Mouse (Mus musculus) CD8-positive naive resting alpha-beta T cell, adult 2 months (primary cell): ENCODE data around the gene Itpkb.

Experiments
- DNase-seq, 2 experiments: peaks; one replicate each; pipeline ENCODE4 v3.0.0; 2022; ENCODE audit warnings: low read depth in 2 of 2, low spot score in 2 of 2

The Itpkb gene

DNA sequence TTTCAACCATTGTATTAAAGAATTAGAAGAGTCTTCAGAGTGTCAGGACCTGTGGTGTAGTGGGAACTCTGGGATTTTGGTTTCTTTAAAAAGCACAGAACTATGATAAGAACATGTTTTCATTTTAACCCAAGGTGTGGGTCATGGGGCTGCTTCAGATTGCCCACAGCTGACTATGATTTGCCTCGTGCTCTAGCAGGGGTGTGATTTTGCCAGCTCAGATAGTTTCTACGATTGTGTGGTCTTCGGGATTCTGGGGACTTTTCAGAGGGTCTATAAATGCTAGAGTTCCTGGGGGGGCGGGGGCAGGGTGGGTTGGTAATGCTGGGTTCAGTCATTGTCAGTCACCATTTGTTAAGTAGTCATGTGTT, 61.3 kb downstream of the Itpkb start:
- no peak for DNase-seq

DNA sequence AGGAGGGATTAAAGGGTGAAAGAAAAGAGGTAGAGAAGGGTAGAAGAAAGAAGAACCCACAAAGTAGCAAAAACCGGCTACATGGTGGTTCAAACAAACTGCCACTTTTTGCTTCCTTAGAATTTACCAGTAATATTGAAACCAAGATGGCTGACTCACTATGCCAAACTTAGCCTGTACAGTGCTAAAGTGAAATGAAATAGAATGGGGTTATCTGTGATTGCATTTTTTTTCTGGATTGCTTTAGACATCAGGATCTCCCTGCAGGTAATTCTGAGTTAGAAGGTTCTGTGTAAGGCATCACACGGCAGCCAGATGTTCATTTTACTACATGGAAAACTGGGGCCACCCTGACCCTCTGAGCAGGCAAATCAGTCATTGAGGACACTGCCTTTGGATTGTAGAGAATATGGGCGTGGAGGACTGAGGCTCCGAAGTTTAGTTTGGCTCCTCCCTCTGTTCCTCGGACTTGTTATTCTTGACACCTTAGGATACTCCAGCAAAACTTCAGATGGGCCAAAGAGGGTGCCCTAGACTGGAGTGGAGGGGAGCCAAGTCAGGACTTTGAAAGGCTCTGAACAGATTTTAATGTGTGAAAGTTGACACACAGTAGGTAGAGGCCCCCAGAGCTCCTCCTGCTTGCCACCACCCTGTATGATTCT, 62.0 kb downstream of the Itpkb start:
- DNase-seq: no peak

DNA sequence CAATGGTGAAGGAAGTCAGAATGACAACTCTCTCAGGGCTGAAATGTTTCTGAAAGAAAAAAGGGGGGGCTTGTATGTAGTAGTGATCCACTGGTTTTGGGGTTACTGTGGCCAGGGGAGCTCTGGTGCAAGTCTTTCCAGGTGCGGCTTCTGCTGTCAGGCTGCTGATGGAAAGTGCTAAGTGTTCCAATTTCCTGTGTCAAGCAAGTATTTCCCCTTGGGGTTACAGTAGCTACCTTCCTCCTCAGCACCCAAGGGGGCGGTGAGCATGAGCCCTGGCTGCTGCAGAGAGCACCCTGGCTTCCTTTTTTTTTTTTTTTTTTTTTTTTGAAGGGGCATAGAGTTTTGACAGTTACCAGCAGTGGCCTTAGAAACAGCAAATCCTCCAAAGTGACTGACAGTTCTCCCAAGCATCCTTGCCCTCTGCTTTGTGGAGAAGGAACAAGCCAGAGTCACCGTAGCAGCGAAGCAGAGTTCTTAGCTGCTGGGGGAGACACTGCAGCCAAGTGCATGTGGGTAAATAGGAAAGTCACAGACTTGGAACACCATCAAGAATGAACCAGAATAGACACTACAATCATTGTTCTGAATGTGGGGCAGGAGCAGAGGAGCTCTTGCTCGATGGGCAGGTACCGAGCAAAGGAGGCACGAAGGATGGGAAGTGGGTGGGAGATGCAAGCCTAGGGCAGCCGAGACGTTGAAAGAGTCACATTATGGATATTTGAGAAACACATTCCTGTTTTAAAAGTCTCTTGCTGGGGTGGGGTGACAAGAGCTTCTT, 62.9 kb downstream of the Itpkb start:
- peak in 1 of 2 experiments; percentile 35 for DNase-seq

DNA sequence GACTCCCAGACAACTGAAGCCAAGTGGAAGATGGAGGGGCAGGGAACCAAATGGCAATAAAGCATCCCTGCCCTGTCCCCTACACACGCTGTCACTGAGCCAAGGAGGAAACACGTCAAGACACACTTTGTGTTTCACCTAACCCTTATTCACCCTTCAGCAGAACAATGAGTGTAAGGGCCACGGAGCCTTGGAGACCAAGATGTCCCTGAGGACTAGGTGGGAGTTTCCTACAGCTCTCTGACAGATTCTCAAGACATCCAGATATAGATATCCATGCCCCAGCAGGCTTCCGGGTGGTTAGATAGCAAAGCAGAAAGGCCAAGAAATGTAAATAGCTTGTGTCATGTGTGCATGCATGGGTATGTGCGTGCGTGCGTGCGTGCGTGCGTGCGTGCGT, 63.6 kb downstream of the Itpkb start:
- DNase-seq: no peak

DNA sequence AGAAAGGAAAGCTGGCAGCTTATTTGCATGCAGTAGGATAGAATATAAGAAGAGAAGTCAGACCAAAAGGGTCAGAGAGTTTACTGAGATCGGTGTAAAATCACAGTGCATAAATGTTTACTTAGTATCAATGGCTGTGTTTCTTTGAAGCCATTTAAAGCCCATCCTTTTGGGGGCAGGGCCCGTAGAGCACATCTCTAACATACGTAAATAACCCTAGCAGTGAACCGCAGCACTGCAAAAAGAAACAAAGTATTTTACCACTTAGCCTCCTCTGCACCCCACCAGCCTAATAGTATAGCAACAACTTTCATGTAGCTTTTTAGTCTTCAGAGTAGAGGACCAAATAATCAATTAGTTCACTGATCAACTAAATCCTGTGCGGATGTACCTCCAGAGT, 67.4 kb downstream of the Itpkb start:
- peak; percentile 37 to 59 for DNase-seq

DNA sequence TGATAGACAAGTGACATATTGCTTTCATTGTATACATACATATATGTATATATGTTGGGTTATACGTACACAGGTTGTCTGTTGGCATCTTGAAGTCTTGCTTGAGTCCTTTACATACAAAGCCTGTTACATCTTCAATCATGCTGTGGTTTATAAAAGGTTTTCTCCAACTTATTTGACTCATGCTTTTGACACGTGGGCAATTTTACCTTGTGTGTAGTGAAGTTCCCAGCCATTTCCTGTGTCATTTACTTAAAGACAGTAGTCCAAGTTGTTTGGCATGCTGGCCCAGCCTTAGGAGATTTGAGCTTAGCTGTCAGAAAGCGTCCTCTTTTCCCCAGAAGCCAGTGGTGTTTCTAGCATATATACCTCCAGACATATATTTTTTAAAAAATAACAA, 68.2 kb downstream of the Itpkb start:
- DNase-seq: no peak

DNA sequence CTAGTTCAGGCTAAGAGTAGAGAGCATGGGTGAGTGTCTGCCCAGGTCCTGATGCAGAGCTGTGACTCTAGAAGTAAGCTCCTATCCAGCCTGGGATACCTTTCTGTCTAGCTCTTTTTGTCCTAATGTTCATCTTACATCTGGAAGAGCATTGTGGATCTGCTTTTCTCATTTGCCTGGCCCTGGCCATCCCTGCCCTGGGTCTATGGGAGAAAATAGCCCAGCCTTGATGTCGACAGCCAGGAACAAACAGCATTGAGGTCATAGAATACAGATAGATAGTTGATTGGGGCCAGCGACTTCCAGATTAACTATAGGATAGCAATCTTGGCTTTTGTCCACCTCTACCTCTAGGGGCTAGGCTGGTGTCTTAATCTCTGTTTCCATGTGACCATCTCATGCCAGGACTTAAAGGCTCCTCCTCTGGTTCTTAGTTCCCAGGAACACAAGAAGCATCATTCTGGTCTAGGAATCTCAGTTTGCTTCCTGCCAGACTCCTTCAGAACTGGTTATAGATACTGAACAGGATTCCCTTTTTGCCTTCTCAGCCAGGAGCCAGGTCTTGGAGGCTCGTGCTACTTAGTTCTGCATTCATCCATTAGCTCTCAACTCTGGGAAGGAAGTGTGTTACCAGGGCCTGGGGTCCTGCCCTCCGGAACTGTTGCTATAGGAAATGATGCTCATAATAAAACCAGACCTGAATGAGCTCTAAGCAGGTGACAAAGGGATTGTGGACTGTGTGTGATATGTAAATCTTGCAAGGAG, 70.6 kb downstream of the Itpkb start:
- DNase-seq: no peak

DNA sequence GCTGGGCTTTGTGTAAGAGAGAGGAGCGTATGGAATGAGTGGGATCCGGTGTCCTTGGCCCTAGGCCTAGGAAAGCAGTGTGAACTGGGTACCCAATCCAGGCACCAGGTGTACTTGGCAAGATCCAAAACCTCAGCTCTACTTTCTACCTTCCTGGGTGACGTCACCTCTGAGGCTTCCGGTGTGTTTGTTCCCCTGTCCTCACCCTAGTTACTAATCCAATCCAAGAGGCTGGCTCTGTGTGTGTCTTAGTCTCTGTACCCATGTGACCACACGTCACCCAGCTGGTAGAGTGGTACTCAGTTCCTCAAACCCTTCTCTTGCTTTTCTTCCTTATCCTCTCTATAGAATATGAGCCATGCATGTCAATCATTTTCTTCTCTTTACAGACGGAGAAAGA, 71.4 kb downstream of the Itpkb start:
- peak; percentile 77 to 79 for DNase-seq

DNA sequence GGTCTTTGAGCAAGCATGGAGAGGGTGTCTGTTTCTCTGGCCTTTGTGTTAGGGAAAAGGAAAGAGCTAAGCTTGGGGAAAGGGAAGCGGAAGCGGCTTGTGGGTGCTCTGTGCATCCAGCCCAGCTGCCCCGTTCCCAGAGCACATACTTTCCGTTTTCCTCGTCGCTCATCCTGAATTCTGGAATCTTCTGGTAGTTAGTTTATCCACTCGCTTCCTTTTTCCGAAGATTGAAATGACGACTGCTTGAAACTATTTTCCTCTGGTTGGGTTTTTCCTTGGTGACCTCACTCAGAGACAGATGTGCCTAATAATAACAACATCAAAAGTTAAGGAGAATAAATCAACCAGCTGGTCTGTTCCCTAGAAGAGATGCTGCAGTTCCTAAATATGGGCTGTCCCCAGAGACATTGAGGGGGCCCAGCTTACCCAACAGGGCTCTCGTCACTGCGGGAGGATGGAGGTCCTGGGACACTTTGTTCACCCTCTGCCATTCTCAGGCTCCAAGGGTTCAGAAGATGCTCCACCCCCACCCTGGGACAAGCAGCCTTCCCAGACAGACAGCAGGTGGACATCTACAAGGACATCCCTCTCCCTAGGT, 72.3 kb downstream of the Itpkb start:
- no peak for DNase-seq

DNA sequence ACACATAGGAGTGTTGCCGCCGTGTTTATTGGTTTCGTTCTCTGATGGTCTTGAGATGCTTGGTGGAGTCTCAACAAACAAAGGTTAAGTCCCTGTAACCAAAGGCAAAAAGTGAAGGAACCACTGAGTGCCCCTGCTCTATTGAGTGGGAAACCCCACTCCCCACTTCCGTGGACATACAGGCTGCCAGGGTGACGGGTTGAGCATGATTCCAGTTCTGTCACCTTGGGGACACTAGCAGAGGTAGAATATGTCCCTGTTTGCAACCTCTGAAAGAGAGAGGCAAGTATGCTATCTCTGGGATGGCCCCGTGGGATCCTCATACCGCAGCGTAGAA, 73.0 kb downstream of the Itpkb start:
- peak in 1 of 2 experiments; percentile 82 for DNase-seq

DNA sequence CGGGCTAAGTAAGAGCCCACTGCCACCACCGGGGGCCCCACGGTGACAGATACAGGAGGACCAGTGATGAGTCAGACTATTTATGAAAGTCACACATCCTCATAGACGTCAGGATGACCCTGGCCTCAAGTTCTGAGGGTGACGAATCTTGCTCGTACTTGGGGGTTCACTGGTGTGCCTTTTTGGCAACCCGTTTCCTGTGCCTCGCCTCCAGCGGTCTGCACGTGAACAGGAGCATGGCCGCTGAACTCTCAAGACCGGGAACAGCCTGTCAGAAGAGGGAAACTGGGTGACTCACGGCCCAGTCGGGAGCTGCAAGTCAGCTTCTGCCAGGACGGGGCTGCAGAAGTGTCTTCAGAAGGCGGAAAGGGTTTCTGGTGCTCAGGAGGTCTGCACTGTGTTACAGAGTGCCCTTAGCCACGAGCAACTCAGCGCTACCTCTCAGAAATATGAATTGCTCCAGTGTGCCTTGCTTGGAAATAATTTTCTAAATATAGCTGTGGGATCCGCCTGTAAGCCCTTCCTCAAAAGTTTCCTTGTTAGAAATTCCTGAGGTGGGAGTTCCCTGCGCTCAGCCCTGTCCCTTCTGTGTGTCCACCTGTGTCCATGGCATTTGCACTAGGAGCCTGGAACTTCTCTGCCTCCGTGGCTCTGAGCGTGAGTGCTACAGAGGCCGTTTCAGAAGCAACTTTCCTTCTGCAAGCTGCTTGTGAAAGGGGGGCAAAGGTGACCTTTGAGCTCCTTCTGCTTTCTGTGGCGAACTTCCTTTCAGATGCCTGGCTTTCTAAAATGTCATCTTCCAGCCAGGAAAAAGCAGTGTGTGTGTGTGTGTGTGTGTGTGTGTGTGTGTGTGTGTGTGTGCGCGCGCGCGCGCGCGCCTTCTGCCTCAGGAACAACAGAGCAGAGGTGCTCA, 73.7 kb downstream of the Itpkb start:
- DNase-seq: peak; percentile 86 to 88

DNA sequence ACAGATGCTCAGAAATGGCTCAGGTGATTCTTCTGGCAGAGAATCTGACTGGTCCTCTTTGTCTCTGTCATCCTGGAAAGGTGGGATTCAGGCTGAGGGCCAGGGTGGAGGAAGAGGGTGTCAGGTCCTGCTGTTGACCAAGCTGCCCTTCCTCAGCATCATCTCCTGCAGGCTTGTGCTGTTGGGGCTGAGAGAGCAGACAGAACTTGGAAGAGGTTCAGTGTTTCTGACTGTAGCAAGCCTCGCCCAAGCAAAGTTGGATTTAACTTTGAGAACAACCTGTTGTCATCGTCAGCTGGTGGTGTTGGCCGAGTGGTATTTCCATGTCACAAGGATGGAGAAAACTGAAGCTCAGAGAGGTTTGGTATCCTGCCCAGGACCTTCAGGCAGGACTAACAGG, 74.4 kb downstream of the Itpkb start:
- no peak for DNase-seq

DNA sequence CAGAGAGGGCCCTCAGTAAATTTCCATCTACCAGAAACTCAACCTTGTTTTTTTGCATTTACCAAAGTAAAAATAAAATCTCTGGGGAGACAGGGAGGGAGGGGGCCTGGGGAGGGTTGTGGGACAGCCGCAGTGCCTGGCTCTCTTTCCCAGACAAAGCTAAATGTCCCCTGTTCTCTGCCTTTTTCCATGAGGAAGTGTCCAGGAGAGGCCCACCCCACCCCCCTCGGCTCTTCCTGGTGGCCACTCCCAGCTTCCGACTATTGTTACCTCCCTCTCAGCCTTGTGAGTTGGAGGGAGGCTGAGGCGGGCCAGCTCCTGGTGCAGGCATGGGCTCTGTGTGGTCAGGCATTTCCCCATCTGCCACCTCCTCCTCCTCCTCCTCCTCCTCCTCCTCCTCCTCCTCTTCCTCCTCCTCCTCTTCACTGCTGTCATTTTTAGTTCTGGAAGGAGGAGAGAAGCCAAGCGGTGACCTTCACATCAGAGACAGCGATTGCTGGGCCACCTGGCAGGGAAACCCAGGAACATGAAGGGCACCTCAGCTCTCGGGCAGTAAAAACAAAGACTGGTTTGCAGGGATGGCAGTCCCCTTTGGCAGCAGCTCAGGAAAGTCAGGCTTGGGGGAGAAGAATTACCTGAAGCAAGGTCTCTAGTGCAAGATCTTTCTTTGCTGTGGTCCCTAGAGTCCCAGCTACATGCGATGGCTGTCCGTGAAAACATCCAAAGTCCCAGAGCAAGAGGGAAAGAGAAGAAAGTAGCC, 75.5 kb downstream of the Itpkb start:
- DNase-seq: no peak

DNA sequence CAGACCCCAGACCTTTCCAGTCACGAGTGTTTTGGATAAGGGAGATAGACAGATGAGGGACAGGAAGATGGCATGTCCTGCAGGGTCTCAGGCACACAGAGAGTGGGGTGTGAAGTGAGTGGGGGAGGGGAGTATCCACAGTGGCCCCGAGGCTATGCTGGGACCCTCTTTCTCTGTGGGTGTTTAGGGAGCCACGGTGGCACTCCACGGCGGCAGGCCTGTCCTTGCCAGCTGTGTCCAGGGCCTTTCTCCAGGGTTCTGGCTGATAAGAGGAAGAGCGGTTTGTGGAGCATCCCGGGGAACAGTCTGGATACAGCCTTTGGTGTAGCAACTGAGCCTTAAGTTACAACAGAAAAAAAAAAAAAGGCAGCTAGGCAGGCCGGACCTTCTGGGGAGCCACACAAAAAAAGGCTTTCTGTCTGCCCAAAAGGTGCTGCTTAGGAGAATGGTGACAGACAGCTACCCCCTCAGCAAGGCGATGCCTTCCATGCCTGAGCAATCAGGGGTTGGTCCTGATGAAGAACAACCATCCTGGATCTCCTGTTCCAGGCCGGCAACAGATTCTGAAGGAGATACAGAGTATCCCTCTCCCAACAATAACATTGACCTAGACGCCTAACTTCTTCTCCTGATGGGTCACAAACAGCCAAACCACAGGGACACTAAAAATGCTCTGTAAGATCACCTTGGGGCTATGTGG, 76.2 kb downstream of the Itpkb start:
- DNase-seq: no peak

DNA sequence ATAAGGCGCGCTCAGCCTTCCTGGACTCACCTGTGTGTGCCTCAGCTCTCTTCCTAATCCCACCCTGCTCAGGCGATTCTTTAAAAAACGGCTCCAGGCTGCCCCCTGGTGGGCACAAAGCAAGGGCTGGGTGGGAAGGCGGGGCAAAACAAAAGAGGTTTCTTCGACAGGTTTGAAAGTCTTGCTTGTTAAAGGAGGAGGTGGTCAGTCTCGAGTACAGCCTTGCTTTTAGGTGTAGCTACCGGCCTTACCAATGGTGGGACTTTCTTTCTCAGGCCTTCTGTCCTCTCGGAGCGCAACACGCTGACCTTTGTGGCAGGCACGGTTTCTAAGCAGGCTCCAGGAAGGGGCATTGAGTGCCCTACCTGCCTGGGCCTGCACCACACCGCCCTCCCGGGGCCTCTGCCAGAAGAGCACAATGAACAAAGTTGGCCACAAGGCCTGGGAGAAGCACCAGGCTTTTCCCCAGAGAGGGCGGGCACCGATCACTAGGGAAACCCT, 76.9 kb downstream of the Itpkb start:
- peak; percentile 59 to 74 for DNase-seq

DNA sequence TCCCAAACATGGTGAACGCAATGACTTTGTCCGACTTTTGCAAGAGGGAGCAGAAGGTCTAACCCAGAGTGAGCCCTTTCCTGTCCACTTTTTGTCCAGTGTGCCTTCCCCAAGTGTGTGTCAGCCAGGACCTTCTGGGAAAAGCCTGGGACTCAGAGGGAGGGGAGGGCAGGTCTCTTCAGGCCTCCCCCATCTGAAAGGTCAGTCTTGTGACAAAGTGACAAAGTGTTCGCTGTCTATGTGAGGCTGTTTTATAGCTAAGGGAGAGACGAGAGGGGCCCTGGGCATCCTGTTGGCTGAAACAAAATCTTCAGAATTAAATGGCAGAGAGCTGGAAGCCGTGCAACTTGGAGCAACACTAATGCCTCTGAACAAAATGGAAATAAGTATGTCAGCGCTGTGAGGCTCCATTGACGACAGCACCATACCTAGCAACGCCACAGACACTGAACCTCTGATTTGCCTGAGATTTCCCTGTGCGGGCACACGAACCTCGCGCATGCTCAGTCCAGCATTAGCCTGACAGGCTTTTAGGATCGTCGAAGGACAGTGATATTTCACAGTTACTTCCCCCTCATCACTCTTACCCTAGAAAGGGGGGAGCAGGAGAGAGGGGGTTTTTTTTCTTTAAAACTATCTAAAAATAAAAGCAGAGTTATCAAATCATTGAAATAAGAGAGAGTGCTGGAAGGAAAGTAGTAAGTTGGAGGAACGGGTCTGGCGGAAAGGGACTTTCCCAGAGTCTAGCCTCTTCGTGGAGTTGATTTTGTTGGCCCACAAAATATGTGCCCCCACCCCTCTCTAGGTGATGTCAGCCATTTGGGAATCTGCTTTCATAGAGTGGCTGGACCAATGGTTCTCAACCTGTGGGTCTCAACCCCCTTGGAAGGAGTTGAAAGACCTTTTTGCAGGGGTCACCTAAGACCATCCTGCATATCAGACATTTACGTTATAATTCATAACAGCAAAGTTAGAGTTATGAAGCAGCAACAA, 77.7 kb downstream of the Itpkb start:
- DNase-seq: no peak

DNA sequence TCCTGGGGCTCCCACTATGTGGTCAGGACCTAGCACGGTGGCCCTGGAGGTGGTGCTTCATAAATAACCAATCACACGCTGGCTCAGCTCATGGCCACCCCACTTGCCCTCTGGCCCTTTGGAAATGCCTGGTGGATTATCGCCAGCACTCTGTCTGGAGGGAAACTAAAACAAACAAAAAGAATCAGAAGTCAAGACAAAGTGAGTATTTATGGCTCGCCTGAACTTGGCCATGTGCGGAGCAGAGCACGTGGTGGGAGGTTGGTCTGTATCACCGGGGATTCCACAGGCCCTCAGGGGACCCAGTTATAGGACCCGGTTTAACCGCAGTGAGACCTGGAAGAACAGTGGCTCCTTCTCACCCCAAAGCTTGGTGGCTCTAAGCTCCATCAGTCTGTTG, 78.5 kb downstream of the Itpkb start:
- no peak for DNase-seq

DNA sequence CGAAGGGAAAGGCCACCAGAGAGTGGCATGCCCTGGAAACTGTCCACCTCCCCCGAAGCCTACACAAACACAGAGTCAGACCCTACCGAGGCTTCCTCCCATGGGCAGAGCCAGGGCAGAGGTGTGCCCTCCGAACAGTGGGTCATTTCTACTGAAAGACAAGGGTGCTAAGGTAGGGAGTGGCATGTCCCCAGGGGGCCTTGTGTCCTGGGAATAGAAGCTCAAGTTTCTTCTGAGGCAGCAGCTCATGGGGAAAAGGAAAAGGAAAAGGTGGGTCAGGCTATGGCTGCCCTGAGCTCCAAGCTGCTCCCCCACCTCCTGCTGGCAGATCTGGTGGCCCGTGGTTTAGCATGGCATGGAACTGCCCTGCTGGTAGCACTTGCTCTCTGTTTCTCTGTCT, 79.5 kb downstream of the Itpkb start:
- no peak for DNase-seq
